Mouse (Mus musculus) midbrain, postnatal 0 days (tissue): Measurements from ENCODE around the gene Gm10272. TPM values are rescaled to one million over a fixed set of nuclear protein-coding genes. Genes with fewer than 3 reads are reported as not detected.
"Not testable (repeated sequence)": the region's sequence is repeated elsewhere in the genome, so short reads cannot be mapped to it uniquely, and the experiment has no call there.

Experiments
- ATAC-seq: fragments of 200-750 bp; cut with Nextera tagmentation; 2 replicates; pipeline ENCODE4 v1.8.0; 2017; ENCODE audit warnings: moderate number of reproducible peaks, mild to moderate bottlenecking, moderate TSS enrichment, moderate library complexity; ENCODE audit not compliant: low FRiP score
- DNase-seq: peaks from one replicate; pipeline ENCODE4 v3.0.0-alpha.2; 2015; ENCODE audit warnings: low spot score
- H3K27ac ChIP-seq: fragments of 300-500 bp; sonication (generic); 2 replicates; pipeline ENCODE4 v1.5.1; 2014; ENCODE audit warnings: low read depth, mild to moderate bottlenecking, low read length, mixed read lengths
- H3K27me3 ChIP-seq: fragments of 300-500 bp; sonication (generic); 2 replicates; pipeline ENCODE4 v1.6.1; 2014; ENCODE audit warnings: low read length, control low read depth, mixed read lengths; ENCODE audit not compliant: insufficient read depth
- H3K36me3 ChIP-seq: fragments of 300-500 bp; sonication (generic); 2 replicates; pipeline ENCODE4 v1.6.1; 2014; ENCODE audit warnings: low read length, control low read depth, mixed read lengths; ENCODE audit not compliant: insufficient read depth
- H3K4me1 ChIP-seq: fragments of 300-500 bp; sonication (generic); 2 replicates; pipeline ENCODE4 v1.6.1; 2014; ENCODE audit warnings: mild to moderate bottlenecking, control low read depth, antibody characterized with exemption, low read length, mixed read lengths; ENCODE audit not compliant: insufficient read depth
- H3K4me2 ChIP-seq: fragments of 300-500 bp; sonication (generic); 2 replicates; pipeline ENCODE4 v1.6.1; 2014; ENCODE audit warnings: low read depth, mild to moderate bottlenecking, low read length, mixed read lengths; ENCODE audit not compliant: poor library complexity, severe bottlenecking
- H3K4me3 ChIP-seq: fragments of 300-500 bp; sonication (generic); 2 replicates; pipeline ENCODE4 v1.5.1; 2014; ENCODE audit warnings: low read depth, mild to moderate bottlenecking, low read length, moderate library complexity
- H3K9ac ChIP-seq: fragments of 300-500 bp; sonication (generic); replicated peaks from 2 replicates; pipeline ENCODE4 v1.6.1; 2014; ENCODE audit warnings: mild to moderate bottlenecking, low read length, moderate library complexity, mixed read lengths; ENCODE audit not compliant: poor library complexity, severe bottlenecking
- H3K9me3 ChIP-seq: fragments of 300-500 bp; sonication (generic); 2 replicates; pipeline ENCODE4 v1.6.1; 2016; ENCODE audit warnings: low read length, control low read depth
- CTCF ChIP-seq: IDR thresholded peaks from 2 replicates; pipeline ENCODE4 v1.5.1; 2016; ENCODE audit warnings: antibody characterized with exemption, mild to moderate bottlenecking
- WGBS: fragments of 180-500 bp; shearing (Covaris S2); extraction: QIAGEN DNeasy Blood & Tissue Kit; methylation state at CpG from one replicate; pipeline ENCODE4 v1.1.7; 2014; 5-methylcytosine and 5-hydroxymethylcytosine counted together
- polyA plus RNA-seq: library from polyadenylated mRNA; unstranded; fragments of >200 nt; fragmentation: Nextera tagmentation; extraction: Ambion mirVana; gene quantifications from 2 replicates; pipeline ENCODE4 v1.2.1, GENCODE M21; 2015
- total RNA-seq: library from RNA; depleted of rRNA; stranded (reverse); fragments of >200 nt; gene quantifications from 2 replicates; pipeline ENCODE4 v1.2.3, GENCODE M21; 2014

Gene Gm10272
- total and polyA plus RNA-seq, 2 experiments from 2014 or later: not detected

- no peak overlapping the region for H3K27ac ChIP-seq
- 0 out of 2 replicates have a peak, but pooled peaks cover 3% of the 10 kb centered on the region for H3K4me1 ChIP-seq
- no peak overlapping the region for H3K9ac ChIP-seq
- DNase-seq (no peak), ATAC-seq (no peak)
- 46% methylated on average over 10 of the region's 10 CpGs for WGBS
- no peak for TF ChIP-seq CTCF
- H3K4me2 ChIP-seq: no peak overlapping the region
- no peak overlapping the region for H3K4me3 ChIP-seq
- no peaks in the 10 kb centered on the region for H3K9me3 ChIP-seq
- no peaks in the 10 kb centered on the region for H3K36me3 ChIP-seq
- peaks cover 14% of the 10 kb centered on the region for H3K27me3 ChIP-seq
These were observed 19.4 kb upstream of the Gm10272 start for GRCm38 (mm10) chr10:77687021-77687420.

- ATAC-seq, H3K4me2 ChIP-seq, H3K27ac ChIP-seq, H3K4me1 ChIP-seq, H3K36me3 ChIP-seq, H3K9me3 ChIP-seq, DNase-seq, H3K9ac ChIP-seq, H3K4me3 ChIP-seq: not testable (repeated sequence)
- 70% methylated on average over 3 of the region's 3 CpGs for WGBS
- H3K27me3 ChIP-seq: peaks cover 14% of the 10 kb centered on the region
These were observed 16.0 kb upstream of the Gm10272 start, which contains the start of gene Gm19402 for GRCm38 (mm10) chr10:77690356-77690807. Gene Gm19402, minus strand, starts transcription at chr10:77690757.

GRCm38 (mm10) chr10:77697133-77697532, 9.3 kb upstream of the Gm10272 start, which contains the start of gene Gm9508:
Gene Gm9508, minus strand, starts transcription at chr10:77697233.
- no peak for ATAC-seq
- no peak for DNase-seq
- H3K27ac ChIP-seq: no peak within 1 kb of the TSS
- H3K4me2 ChIP-seq: no peak within 1 kb of the TSS
- H3K9ac ChIP-seq: no peak within 1 kb of the TSS
- no peaks in the 10 kb centered on the region for H3K4me1 ChIP-seq
- no peaks in the 10 kb centered on the region for H3K27me3 ChIP-seq
- no peak within 1 kb of the TSS for H3K4me3 ChIP-seq
- WGBS: 39% methylated on average over 4 of the region's 4 CpGs
- H3K9me3 ChIP-seq: no peaks in the 10 kb centered on the region
- H3K36me3 ChIP-seq: no peaks in the 10 kb centered on the region
- no peak for TF ChIP-seq CTCF

- no peak for ATAC-seq
- no peaks in the 10 kb centered on the region for H3K36me3 ChIP-seq
These were observed 3.4 kb downstream of the Gm10272 start for GRCm38 (mm10) chr10:77709831-77710230.

GRCm38 (mm10) chr10:77711157-77711556, 4.7 kb downstream of the Gm10272 start, which contains the start of gene Gm10024:
Gene Gm10024, plus strand, starts transcription at chr10:77711457.
- not testable (repeated sequence) for H3K36me3 ChIP-seq, H3K27me3 ChIP-seq, DNase-seq, H3K9me3 ChIP-seq, ATAC-seq, H3K9ac ChIP-seq, H3K4me1 ChIP-seq, H3K4me2 ChIP-seq, H3K4me3 ChIP-seq, H3K27ac ChIP-seq

More at GRCm38 (mm10) chr10:77709831-77710230, 3.4 kb downstream of the Gm10272 start:
- DNase-seq: peak; percentile 25
- no peaks in the 10 kb centered on the region for H3K27me3 ChIP-seq
- H3K4me3 ChIP-seq: no peak overlapping the region
- H3K9ac ChIP-seq: no peak overlapping the region
- no peak overlapping the region for H3K27ac ChIP-seq
- 0 out of 2 replicates have a peak, but pooled peaks cover 3% of the 10 kb centered on the region for H3K9me3 ChIP-seq
- no peaks in the 10 kb centered on the region for H3K4me1 ChIP-seq
- H3K4me2 ChIP-seq: no peak overlapping the region
- TF ChIP-seq CTCF: peak; percentile 58
- WGBS: 75% methylated on average over 3 of the region's 3 CpGs

- H3K9ac ChIP-seq: no peak overlapping the region
- H3K4me2 ChIP-seq: no peak overlapping the region
- no peak overlapping the region for H3K27ac ChIP-seq
- ATAC-seq: no peak
- no peak for DNase-seq
- WGBS: 67% methylated on average over 4 of the region's 4 CpGs
- no peak overlapping the region for H3K4me3 ChIP-seq
- H3K27me3 ChIP-seq: no peaks in the 10 kb centered on the region
- no peaks in the 10 kb centered on the region for H3K36me3 ChIP-seq
- H3K9me3 ChIP-seq: 0 out of 2 replicates have a peak, but pooled peaks cover 3% of the 10 kb centered on the region
- no peaks in the 10 kb centered on the region for H3K4me1 ChIP-seq
- no peak for TF ChIP-seq CTCF
These were observed 7.3 kb downstream of the Gm10272 start for GRCm38 (mm10) chr10:77713734-77714133.
